Mouse (Mus musculus): ENCODE measurements around the gene Cdkal1. TPM values are rescaled to one million over a fixed set of nuclear protein-coding genes. Genes with fewer than 3 reads are reported as not detected.
A peak's percentile ranks its signal among the peaks of the same experiment; 100 is the strongest.

Cdkal1 gene
- polyA plus RNA-seq, 1 experiment = 5.1 TPM

GRCm38 (mm10) chr13:29316271-29316670 is 539.2 kb downstream of the Cdkal1 start:
- H3K4me3 ChIP-seq (ENCODE audit: insufficient read depth, poor library complexity, severe bottlenecking) = no peak overlapping the region
- H3ac ChIP-seq (ENCODE audit: control insufficient read depth, insufficient read length, low read depth) = no peak overlapping the region
- TF ChIP-seq CEBPB (IDR thresholded peaks at IDR 0.05; ENCODE audit: low read depth) = no peak
- no peak for TF ChIP-seq MYOG (IDR thresholded peaks at IDR 0.05; ENCODE audit: control insufficient read depth, extremely low read depth, insufficient read length)
- no peak for TF ChIP-seq FOSL1 (IDR thresholded peaks at IDR 0.05; ENCODE audit: insufficient read depth, low read length, poor library complexity, severe bottlenecking)
- TF ChIP-seq CTCF (IDR thresholded peaks at IDR 0.05; ENCODE audit: control insufficient read depth, insufficient read depth, insufficient read length) = no peak
- no peak for TF ChIP-seq MAX (IDR thresholded peaks at IDR 0.05)
- no peak for TF ChIP-seq MYOD1 (IDR thresholded peaks at IDR 0.05; ENCODE audit: control insufficient read depth, insufficient read length, low read depth)
- no peak for TF ChIP-seq USF1 (IDR thresholded peaks at IDR 0.05; ENCODE audit: low read depth)
- no peaks in the 10 kb centered on the region for H3K27me3 ChIP-seq (ENCODE audit: control insufficient read depth, insufficient read depth, insufficient read length)
- H3K36me3 ChIP-seq (ENCODE audit: control insufficient read depth, insufficient read depth) = no peaks in the 10 kb centered on the region
- H3K79me3 ChIP-seq (ENCODE audit: low read depth) = no peaks in the 10 kb centered on the region
- no peaks in the 10 kb centered on the region for H3K79me2 ChIP-seq (ENCODE audit: control insufficient read depth, insufficient read depth)

DNA sequence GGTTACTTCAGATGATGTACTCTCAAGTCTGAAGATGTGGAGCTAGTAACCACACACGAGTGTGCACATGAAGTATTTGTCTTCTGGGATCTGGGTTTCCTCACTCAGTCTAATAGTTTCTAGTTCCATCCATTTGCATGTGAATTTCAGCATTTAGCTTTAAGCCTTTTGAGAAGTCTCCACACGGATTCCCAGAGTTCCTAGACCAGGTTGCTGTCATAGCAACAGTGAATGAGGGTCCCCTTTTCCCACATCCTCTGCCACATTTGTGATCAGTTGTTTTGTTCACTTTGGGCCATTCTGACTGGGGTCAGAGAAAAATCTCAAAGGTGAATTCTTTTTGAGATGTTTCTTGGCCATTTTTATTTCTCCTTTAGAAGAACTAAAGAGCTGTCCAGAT is 543.4 kb downstream of the Cdkal1 start:
- H3K4me3 ChIP-seq (ENCODE audit: insufficient read depth, poor library complexity, severe bottlenecking) = no peak overlapping the region
- H3ac ChIP-seq (ENCODE audit: control insufficient read depth, insufficient read length, low read depth) = no peak overlapping the region
- H3K27me3 ChIP-seq (ENCODE audit: control insufficient read depth, insufficient read depth, insufficient read length) = no peaks in the 10 kb centered on the region
- no peaks in the 10 kb centered on the region for H3K36me3 ChIP-seq (ENCODE audit: control insufficient read depth, insufficient read depth)
- no peak for TF ChIP-seq MAX (IDR thresholded peaks at IDR 0.05)
- TF ChIP-seq MYOD1 (IDR thresholded peaks at IDR 0.05; ENCODE audit: control insufficient read depth, insufficient read length, low read depth) = no peak
- TF ChIP-seq USF1 (IDR thresholded peaks at IDR 0.05; ENCODE audit: low read depth) = no peak
- no peak for TF ChIP-seq MYOG (IDR thresholded peaks at IDR 0.05; ENCODE audit: control insufficient read depth, extremely low read depth, insufficient read length)
- no peak for TF ChIP-seq CEBPB (IDR thresholded peaks at IDR 0.05; ENCODE audit: low read depth)
- no peak for TF ChIP-seq CTCF (IDR thresholded peaks at IDR 0.05; ENCODE audit: control insufficient read depth, insufficient read depth, insufficient read length)
- TF ChIP-seq FOSL1 (IDR thresholded peaks at IDR 0.05; ENCODE audit: insufficient read depth, low read length, poor library complexity, severe bottlenecking) = no peak
- no peaks in the 10 kb centered on the region for H3K79me3 ChIP-seq (ENCODE audit: low read depth)
- no peaks in the 10 kb centered on the region for H3K79me2 ChIP-seq (ENCODE audit: control insufficient read depth, insufficient read depth)

DNA sequence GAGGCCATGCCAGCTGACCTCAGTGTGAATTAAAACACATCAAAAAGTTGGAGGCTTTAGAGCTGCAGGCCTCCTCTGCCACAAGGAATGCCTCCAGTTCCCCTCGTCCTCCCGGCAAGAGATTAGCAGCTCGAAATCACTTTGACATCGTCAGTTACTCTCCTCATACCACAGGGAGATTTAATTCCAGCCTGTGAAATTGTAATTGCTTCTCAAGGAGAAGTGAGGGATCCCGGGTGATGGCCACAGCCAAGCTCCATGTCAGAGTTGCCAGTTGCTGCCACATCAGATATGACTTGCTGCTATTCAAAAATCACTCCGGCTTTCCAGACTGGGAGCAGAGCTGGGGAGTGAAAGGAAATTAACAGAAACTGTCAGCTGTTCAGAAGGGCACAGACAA is 548.1 kb downstream of the Cdkal1 start:
- Histone ChIP-seq H3ac (ENCODE audit: control insufficient read depth, insufficient read length, low read depth) (no peak overlapping the region), H3K4me3 (ENCODE audit: insufficient read depth, poor library complexity, severe bottlenecking) (no peak overlapping the region), H3K79me2 (ENCODE audit: control insufficient read depth, insufficient read depth) (no peaks in the 10 kb centered on the region), H3K36me3 (ENCODE audit: control insufficient read depth, insufficient read depth) (no peaks in the 10 kb centered on the region), H3K79me3 (ENCODE audit: low read depth) (no peaks in the 10 kb centered on the region), H3K27me3 (ENCODE audit: control insufficient read depth, insufficient read depth, insufficient read length) (no peaks in the 10 kb centered on the region)
- no peak for TF ChIP-seq MYOD1 (IDR thresholded peaks at IDR 0.05; ENCODE audit: control insufficient read depth, insufficient read length, low read depth)
- no peak for TF ChIP-seq CEBPB (IDR thresholded peaks at IDR 0.05; ENCODE audit: low read depth)
- TF ChIP-seq MYOG (IDR thresholded peaks at IDR 0.05; ENCODE audit: control insufficient read depth, extremely low read depth, insufficient read length) = no peak
- TF ChIP-seq FOSL1 (IDR thresholded peaks at IDR 0.05; ENCODE audit: insufficient read depth, low read length, poor library complexity, severe bottlenecking) = no peak
- TF ChIP-seq CTCF (IDR thresholded peaks at IDR 0.05; ENCODE audit: control insufficient read depth, insufficient read depth, insufficient read length) = no peak

DNA sequence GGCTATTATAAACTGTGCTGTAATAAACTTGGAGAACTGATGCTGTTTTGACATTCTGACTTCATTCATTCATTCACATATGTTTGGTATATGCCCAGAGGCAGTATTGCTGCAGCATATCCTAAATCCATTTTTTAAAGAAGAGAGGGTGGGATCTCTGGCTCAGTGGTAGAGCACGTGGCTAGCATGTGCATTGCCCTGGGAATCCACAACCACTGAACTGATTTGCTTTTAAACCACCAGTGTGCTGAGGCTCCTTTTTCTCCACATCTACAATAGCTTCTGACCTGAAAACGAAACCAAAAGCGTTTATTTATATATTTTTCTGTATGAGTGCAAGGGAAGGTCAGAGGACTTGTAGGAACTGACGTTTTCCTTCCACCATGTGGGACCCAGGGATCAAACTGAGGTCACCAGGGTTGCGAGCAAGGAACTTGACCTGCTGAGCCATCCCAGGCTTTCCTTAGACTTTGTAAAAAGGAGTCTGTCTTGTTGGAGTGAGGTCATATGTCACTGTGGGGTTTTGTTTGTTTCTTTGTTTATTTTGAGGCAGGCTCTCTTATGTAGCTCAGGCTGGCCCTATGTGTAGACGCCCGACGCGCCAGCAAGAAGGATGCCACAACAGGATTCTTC is 562.8 kb downstream of the Cdkal1 start:
- no peak overlapping the region for H3K4me3 ChIP-seq (ENCODE audit: insufficient read depth, poor library complexity, severe bottlenecking)
- TF ChIP-seq MYOG (IDR thresholded peaks at IDR 0.05; ENCODE audit: control insufficient read depth, extremely low read depth, insufficient read length) (no peak), CTCF (IDR thresholded peaks at IDR 0.05; ENCODE audit: control insufficient read depth, insufficient read depth, insufficient read length) (no peak), MYOD1 (IDR thresholded peaks at IDR 0.05; ENCODE audit: control insufficient read depth, insufficient read length, low read depth) (no peak), CEBPB (IDR thresholded peaks at IDR 0.05; ENCODE audit: low read depth) (no peak), FOSL1 (IDR thresholded peaks at IDR 0.05; ENCODE audit: insufficient read depth, low read length, poor library complexity, severe bottlenecking) (no peak), MAX (IDR thresholded peaks at IDR 0.05) (no peak), USF1 (IDR thresholded peaks at IDR 0.05; ENCODE audit: low read depth) (no peak)
- H3K36me3 ChIP-seq (ENCODE audit: control insufficient read depth, insufficient read depth) = no peaks in the 10 kb centered on the region
- H3ac ChIP-seq (ENCODE audit: control insufficient read depth, insufficient read length, low read depth) = no peak overlapping the region
- no peaks in the 10 kb centered on the region for H3K79me3 ChIP-seq (ENCODE audit: low read depth)
- H3K79me2 ChIP-seq (ENCODE audit: control insufficient read depth, insufficient read depth) = no peaks in the 10 kb centered on the region
- H3K27me3 ChIP-seq (ENCODE audit: control insufficient read depth, insufficient read depth, insufficient read length) = no peaks in the 10 kb centered on the region

GRCm38 (mm10) chr13:29290569-29290968 is 564.9 kb downstream of the Cdkal1 start:
- H3K79me2 ChIP-seq (ENCODE audit: control insufficient read depth, insufficient read depth) = no peaks in the 10 kb centered on the region

GRCm38 (mm10) chr13:29285058-29285457 is 570.4 kb downstream of the Cdkal1 start:
- Histone ChIP-seq H3ac (ENCODE audit: control insufficient read depth, insufficient read length, low read depth) (no peak overlapping the region), H3K79me2 (ENCODE audit: control insufficient read depth, insufficient read depth) (no peaks in the 10 kb centered on the region), H3K27me3 (ENCODE audit: control insufficient read depth, insufficient read depth, insufficient read length) (no peaks in the 10 kb centered on the region), H3K79me3 (ENCODE audit: low read depth) (no peaks in the 10 kb centered on the region), H3K4me3 (ENCODE audit: insufficient read depth, poor library complexity, severe bottlenecking) (no peak overlapping the region), H3K36me3 (ENCODE audit: control insufficient read depth, insufficient read depth) (no peaks in the 10 kb centered on the region)
- no peak for TF ChIP-seq CEBPB (IDR thresholded peaks at IDR 0.05; ENCODE audit: low read depth)
- no peak for TF ChIP-seq MYOG (IDR thresholded peaks at IDR 0.05; ENCODE audit: control insufficient read depth, extremely low read depth, insufficient read length)
- TF ChIP-seq USF1 (IDR thresholded peaks at IDR 0.05; ENCODE audit: low read depth) = no peak
- TF ChIP-seq FOSL1 (IDR thresholded peaks at IDR 0.05; ENCODE audit: insufficient read depth, low read length, poor library complexity, severe bottlenecking) = no peak
- no peak for TF ChIP-seq MYOD1 (IDR thresholded peaks at IDR 0.05; ENCODE audit: control insufficient read depth, insufficient read length, low read depth)
- TF ChIP-seq MAX (IDR thresholded peaks at IDR 0.05) = no peak
- no peak for TF ChIP-seq CTCF (IDR thresholded peaks at IDR 0.05; ENCODE audit: control insufficient read depth, insufficient read depth, insufficient read length)

More at GRCm38 (mm10) chr13:29290569-29290968, 564.9 kb downstream of the Cdkal1 start:
- H3K79me3 ChIP-seq (ENCODE audit: low read depth) = no peaks in the 10 kb centered on the region
- H3K27me3 ChIP-seq (ENCODE audit: control insufficient read depth, insufficient read depth, insufficient read length) = no peaks in the 10 kb centered on the region
- no peaks in the 10 kb centered on the region for H3K36me3 ChIP-seq (ENCODE audit: control insufficient read depth, insufficient read depth)
- H3ac ChIP-seq (ENCODE audit: control insufficient read depth, insufficient read length, low read depth) = no peak overlapping the region
- TF ChIP-seq MYOD1 (IDR thresholded peaks at IDR 0.05; ENCODE audit: control insufficient read depth, insufficient read length, low read depth) (peak; percentile 60), FOSL1 (IDR thresholded peaks at IDR 0.05; ENCODE audit: insufficient read depth, low read length, poor library complexity, severe bottlenecking) (no peak), MYOG (IDR thresholded peaks at IDR 0.05; ENCODE audit: control insufficient read depth, extremely low read depth, insufficient read length) (no peak)
- no peak overlapping the region for H3K4me3 ChIP-seq (ENCODE audit: insufficient read depth, poor library complexity, severe bottlenecking)
